Mouse (Mus musculus): ENCODE data around the gene Gng8. TPM values are rescaled to one million over a fixed set of nuclear protein-coding genes. Genes with fewer than 3 reads are reported as not detected.

Gene Gng8
- polyA plus RNA-seq, 1 experiment, result not detected

- H3K4me3 ChIP-seq (ENCODE audit: insufficient read depth, low read depth, low read length), result peak overlapping the region; percentile 45; the same call in 1 of the 2 replicates
- no peak overlapping the region for H3K27ac ChIP-seq (replicated peaks; ENCODE audit: low read depth, low read length)
- peaks cover 3% of the 10 kb centered on the region; the same call in 1 of the 2 replicates for H3K4me1 ChIP-seq (ENCODE audit: control insufficient read depth, insufficient read depth, insufficient read length, low read length)
Observed at GRCm38 (mm10) chr7:16908367-16908766, 16.8 kb downstream of the Gng8 start.

GRCm38 (mm10) chr7:16908859-16909258 is 17.3 kb downstream of the Gng8 start:
- no peak overlapping the region for H3K27ac ChIP-seq (replicated peaks; ENCODE audit: low read depth, low read length)
- H3K4me3 ChIP-seq (ENCODE audit: insufficient read depth, low read depth, low read length), result peak overlapping the region; percentile 23
- peaks cover 3% of the 10 kb centered on the region; the same call in 1 of the 2 replicates for H3K4me1 ChIP-seq (ENCODE audit: control insufficient read depth, insufficient read depth, insufficient read length, low read length)

- no peak overlapping the region for H3K4me3 ChIP-seq (ENCODE audit: insufficient read depth, low read depth, low read length)
- no peak overlapping the region for H3K27ac ChIP-seq (replicated peaks; ENCODE audit: low read depth, low read length)
Observed at GRCm38 (mm10) chr7:16909909-16910308, 18.3 kb downstream of the Gng8 start.

GRCm38 (mm10) chr7:16911904-16912303 is 20.3 kb downstream of the Gng8 start:
- Histone ChIP-seq H3K4me1 (ENCODE audit: control insufficient read depth, insufficient read depth, insufficient read length, low read length) (no peaks in the 10 kb centered on the region), H3K27ac (replicated peaks; ENCODE audit: low read depth, low read length) (no peak overlapping the region), H3K4me3 (ENCODE audit: insufficient read depth, low read depth, low read length) (no peak overlapping the region)

More at GRCm38 (mm10) chr7:16909909-16910308, 18.3 kb downstream of the Gng8 start:
- H3K4me1 ChIP-seq (ENCODE audit: control insufficient read depth, insufficient read depth, insufficient read length, low read length), result peaks cover 3% of the 10 kb centered on the region; the same call in 1 of the 2 replicates

- no peak overlapping the region for H3K4me3 ChIP-seq (ENCODE audit: insufficient read depth, low read depth, low read length)
- no peak overlapping the region for H3K27ac ChIP-seq (replicated peaks; ENCODE audit: low read depth, low read length)
- no peaks in the 10 kb centered on the region for H3K4me1 ChIP-seq (ENCODE audit: control insufficient read depth, insufficient read depth, insufficient read length, low read length)
Observed at GRCm38 (mm10) chr7:16912360-16912759, 20.8 kb downstream of the Gng8 start.

GRCm38 (mm10) chr7:16913806-16914452 is 22.3 kb downstream of the Gng8 start:
- H3K27ac ChIP-seq (replicated peaks; ENCODE audit: low read depth, low read length), result no peak overlapping the region
- no peak overlapping the region for H3K4me3 ChIP-seq (ENCODE audit: insufficient read depth, low read depth, low read length)
- H3K4me1 ChIP-seq (ENCODE audit: control insufficient read depth, insufficient read depth, insufficient read length, low read length), result no peaks in the 10 kb centered on the region; the same call in 1 of the 2 replicates

GRCm38 (mm10) chr7:16914453-16915343 is 23.1 kb downstream of the Gng8 start:
- no peak overlapping the region for H3K27ac ChIP-seq (replicated peaks; ENCODE audit: low read depth, low read length)
- H3K4me3 ChIP-seq (ENCODE audit: insufficient read depth, low read depth, low read length), result no peak overlapping the region
- no peaks in the 10 kb centered on the region; the same call in 1 of the 2 replicates for H3K4me1 ChIP-seq (ENCODE audit: control insufficient read depth, insufficient read depth, insufficient read length, low read length)

GRCm38 (mm10) chr7:16915461-16916340 is 24.1 kb downstream of the Gng8 start:
- H3K27ac ChIP-seq (replicated peaks; ENCODE audit: low read depth, low read length), result no peak overlapping the region
- H3K4me1 ChIP-seq (ENCODE audit: control insufficient read depth, insufficient read depth, insufficient read length, low read length), result no peaks in the 10 kb centered on the region; the same call in 1 of the 2 replicates

GRCm38 (mm10) chr7:16916342-16917265 is 25.0 kb downstream of the Gng8 start:
- H3K4me1 ChIP-seq (ENCODE audit: control insufficient read depth, insufficient read depth, insufficient read length, low read length), result peaks cover 3% of the 10 kb centered on the region; the same call in 1 of the 2 replicates
- no peak overlapping the region for H3K4me3 ChIP-seq (ENCODE audit: insufficient read depth, low read depth, low read length)

More at GRCm38 (mm10) chr7:16915461-16916340, 24.1 kb downstream of the Gng8 start:
- H3K4me3 ChIP-seq (ENCODE audit: insufficient read depth, low read depth, low read length), result no peak overlapping the region

GRCm38 (mm10) chr7:16917447-16917846 is 25.9 kb downstream of the Gng8 start:
- no peak overlapping the region for H3K4me3 ChIP-seq (ENCODE audit: insufficient read depth, low read depth, low read length)
- H3K4me1 ChIP-seq (ENCODE audit: control insufficient read depth, insufficient read depth, insufficient read length, low read length), result peaks cover 5% of the 10 kb centered on the region
- no peak overlapping the region for H3K27ac ChIP-seq (replicated peaks; ENCODE audit: low read depth, low read length)

More at GRCm38 (mm10) chr7:16916342-16917265, 25.0 kb downstream of the Gng8 start:
- no peak overlapping the region for H3K27ac ChIP-seq (replicated peaks; ENCODE audit: low read depth, low read length)

GRCm38 (mm10) chr7:16918014-16918413 is 26.4 kb downstream of the Gng8 start:
- Histone ChIP-seq H3K27ac (replicated peaks; ENCODE audit: low read depth, low read length) (no peak overlapping the region), H3K4me1 (ENCODE audit: control insufficient read depth, insufficient read depth, insufficient read length, low read length) (peaks cover 7% of the 10 kb centered on the region), H3K4me3 (ENCODE audit: insufficient read depth, low read depth, low read length) (no peak overlapping the region)

GRCm38 (mm10) chr7:16918670-16919069 is 27.1 kb downstream of the Gng8 start:
- peaks cover 7% of the 10 kb centered on the region for H3K4me1 ChIP-seq (ENCODE audit: control insufficient read depth, insufficient read depth, insufficient read length, low read length)
- no peak overlapping the region for H3K27ac ChIP-seq (replicated peaks; ENCODE audit: low read depth, low read length)
- H3K4me3 ChIP-seq (ENCODE audit: insufficient read depth, low read depth, low read length), result no peak overlapping the region

- Histone ChIP-seq H3K27ac (replicated peaks; ENCODE audit: low read depth, low read length) (no peak overlapping the region), H3K4me1 (ENCODE audit: control insufficient read depth, insufficient read depth, insufficient read length, low read length) (peaks cover 7% of the 10 kb centered on the region), H3K4me3 (ENCODE audit: insufficient read depth, low read depth, low read length) (no peak overlapping the region)
Observed at GRCm38 (mm10) chr7:16919395-16920149, 28.0 kb downstream of the Gng8 start.

All from brown adipose tissue, adult 24 weeks (tissue).